Mouse (Mus musculus) midbrain, embryonic 14.5 days (tissue): ENCODE measurements around the gene Ccdc102a. TPM values are rescaled to one million over a fixed set of nuclear protein-coding genes. Genes with fewer than 3 reads are reported as not detected.
A peak's percentile ranks its signal among the peaks of the same experiment; 100 is the strongest.

ENCODE experiments used
- ATAC-seq: fragments of 200-750 bp; cut with Nextera tagmentation; 2 replicates; pipeline ENCODE4 v1.8.0; 2017; ENCODE audit warnings: moderate number of reproducible peaks, moderate library complexity; ENCODE audit not compliant: low FRiP score, low TSS enrichment
- DNase-seq: peaks from one replicate; pipeline ENCODE4 v3.0.0-alpha.2; 2015
- H3K27ac ChIP-seq: fragments of 300-500 bp; sonication (generic); replicated peaks from 2 replicates; pipeline ENCODE4 v1.5.1; 2014; ENCODE audit warnings: mild to moderate bottlenecking, low read depth, low read length, moderate library complexity
- H3K27me3 ChIP-seq: fragments of 300-500 bp; sonication (generic); 2 replicates; pipeline ENCODE4 v1.6.1; 2014; ENCODE audit warnings: low read length, control low read depth, mixed read lengths; ENCODE audit not compliant: control insufficient read depth, insufficient read depth
- H3K36me3 ChIP-seq: fragments of 300-500 bp; sonication (generic); 2 replicates; pipeline ENCODE4 v1.6.1; 2014; ENCODE audit warnings: low read length, control low read depth; ENCODE audit not compliant: control insufficient read depth, insufficient read depth
- H3K4me1 ChIP-seq: fragments of 300-500 bp; sonication (generic); 2 replicates; pipeline ENCODE4 v1.6.1; 2014; ENCODE audit warnings: mild to moderate bottlenecking, antibody characterized with exemption, low read length, control low read depth; ENCODE audit not compliant: control insufficient read depth, insufficient read depth
- H3K4me2 ChIP-seq: fragments of 300-500 bp; sonication (generic); 2 replicates; pipeline ENCODE4 v1.6.1; 2014; ENCODE audit warnings: mild to moderate bottlenecking, low read length, moderate library complexity
- H3K4me3 ChIP-seq: fragments of 300-500 bp; sonication (generic); replicated peaks from 2 replicates; pipeline ENCODE4 v1.5.1; 2014; ENCODE audit warnings: low read depth, low read length
- H3K9ac ChIP-seq: fragments of 300-500 bp; sonication (generic); replicated peaks from 2 replicates; pipeline ENCODE4 v1.6.1; 2014; ENCODE audit warnings: mild to moderate bottlenecking, low read length, moderate library complexity
- H3K9me3 ChIP-seq: fragments of 300-500 bp; sonication (generic); 2 replicates; pipeline ENCODE4 v1.6.1; 2016; ENCODE audit warnings: low read length, control low read depth, mixed read lengths; ENCODE audit not compliant: control insufficient read depth
- WGBS: fragments of 180-500 bp; shearing (Covaris S2); extraction: QIAGEN DNeasy Blood & Tissue Kit; methylation state at CpG from one replicate; pipeline ENCODE4 v1.1.7; 2014; 5-methylcytosine and 5-hydroxymethylcytosine counted together
- polyA plus RNA-seq: library from polyadenylated mRNA; unstranded; fragments of >200 nt; fragmentation: Nextera tagmentation; extraction: Ambion mirVana; gene quantifications from 2 replicates; pipeline ENCODE4 v1.2.1, GENCODE M21; 2014

The Ccdc102a gene
- polyA plus RNA-seq, result 3.6 and 5.2 TPM in 2 replicates

- DNase-seq, result no peak
These were observed at the start of gene Ccdc102a for GRCm38 (mm10) chr8:94917851-94918495. Gene Ccdc102a, minus strand, starts transcription at chr8:94918098.

GRCm38 (mm10) chr8:94967554-94967953, 49.7 kb upstream of the Ccdc102a start:
- Histone ChIP-seq H3K4me3 (no peak overlapping the region), H3K36me3 (no peaks in the 10 kb centered on the region), H3K27me3 (no peaks in the 10 kb centered on the region), H3K4me2 (no peak overlapping the region), H3K27ac (no peak overlapping the region), H3K4me1 (no peaks in the 10 kb centered on the region), H3K9ac (no peak overlapping the region), H3K9me3 (no peaks in the 10 kb centered on the region)
- WGBS, result 75% methylated on average over 3 of the region's 3 CpGs
- ATAC-seq, result no peak
- DNase-seq, result no peak

More at GRCm38 (mm10) chr8:94917851-94918495, at the start of gene Ccdc102a:
- peak; percentile 16; the same call in 1 of the 2 replicates for ATAC-seq
- H3K9ac ChIP-seq, result peak within 1 kb of the TSS; percentile 36
- WGBS, result 2% methylated on average over 40 of the region's 51 CpGs
- H3K4me3 ChIP-seq, result peak within 1 kb of the TSS; percentile 40
- H3K9me3 ChIP-seq, result no peaks in the 10 kb centered on the region
- no peaks in the 10 kb centered on the region for H3K36me3 ChIP-seq
- H3K27me3 ChIP-seq, result peaks cover 34% of the 10 kb centered on the region
- no peak within 1 kb of the TSS for H3K27ac ChIP-seq
- peak within 1 kb of the TSS; percentile 69 for H3K4me2 ChIP-seq
- H3K4me1 ChIP-seq, result peaks cover 21% of the 10 kb centered on the region

- Histone ChIP-seq H3K27ac (no peak overlapping the region), H3K4me1 (no peaks in the 10 kb centered on the region), H3K27me3 (no peaks in the 10 kb centered on the region), H3K9ac (no peak overlapping the region), H3K9me3 (no peaks in the 10 kb centered on the region), H3K4me3 (no peak overlapping the region), H3K4me2 (no peak overlapping the region), H3K36me3 (no peaks in the 10 kb centered on the region)
- WGBS, result 87% methylated on average over 4 of the region's 4 CpGs
- no peak for ATAC-seq
- no peak for DNase-seq
These were observed 49.2 kb upstream of the Ccdc102a start for GRCm38 (mm10) chr8:94967071-94967470.

GRCm38 (mm10) chr8:94966578-94966977, 48.7 kb upstream of the Ccdc102a start:
- H3K27me3 ChIP-seq, result no peaks in the 10 kb centered on the region
- H3K36me3 ChIP-seq, result no peaks in the 10 kb centered on the region
- H3K4me3 ChIP-seq, result no peak overlapping the region
- DNase-seq (peak; percentile 86), ATAC-seq (no peak)
- H3K27ac ChIP-seq, result no peak overlapping the region
- no peaks in the 10 kb centered on the region for H3K4me1 ChIP-seq
- WGBS, result 23% methylated on average over 7 of the region's 7 CpGs
- no peaks in the 10 kb centered on the region for H3K9me3 ChIP-seq
- no peak overlapping the region for H3K4me2 ChIP-seq
- H3K9ac ChIP-seq, result no peak overlapping the region

- Histone ChIP-seq H3K4me2 (no peak overlapping the region), H3K27ac (no peak overlapping the region), H3K4me1 (no peaks in the 10 kb centered on the region), H3K27me3 (no peaks in the 10 kb centered on the region), H3K9ac (no peak overlapping the region), H3K36me3 (no peaks in the 10 kb centered on the region), H3K4me3 (no peak overlapping the region), H3K9me3 (no peaks in the 10 kb centered on the region)
- WGBS, result 67% methylated on average over 10 of the region's 10 CpGs
- ATAC-seq (no peak), DNase-seq (no peak)
These were observed 46.9 kb upstream of the Ccdc102a start for GRCm38 (mm10) chr8:94964828-94965227.

- ATAC-seq, result no peak
- no peak for DNase-seq
- WGBS, result 88% methylated on average over 1 of the region's 1 CpGs
These were observed 44.3 kb upstream of the Ccdc102a start for GRCm38 (mm10) chr8:94962201-94962600.

GRCm38 (mm10) chr8:94956078-94956574, 38.2 kb upstream of the Ccdc102a start:
- no peaks in the 10 kb centered on the region for H3K9me3 ChIP-seq
- 92% methylated on average over 1 of the region's 1 CpGs for WGBS

More at GRCm38 (mm10) chr8:94962201-94962600, 44.3 kb upstream of the Ccdc102a start:
- Histone ChIP-seq H3K27me3 (no peaks in the 10 kb centered on the region), H3K27ac (no peak overlapping the region), H3K9ac (no peak overlapping the region), H3K4me1 (no peaks in the 10 kb centered on the region), H3K36me3 (no peaks in the 10 kb centered on the region), H3K9me3 (no peaks in the 10 kb centered on the region), H3K4me3 (no peak overlapping the region), H3K4me2 (no peak overlapping the region)

GRCm38 (mm10) chr8:94954921-94955758, 37.2 kb upstream of the Ccdc102a start:
- H3K4me1 ChIP-seq, result no peaks in the 10 kb centered on the region
- 44% methylated on average over 9 of the region's 9 CpGs for WGBS
- no peak for ATAC-seq

More at GRCm38 (mm10) chr8:94956078-94956574, 38.2 kb upstream of the Ccdc102a start:
- Histone ChIP-seq H3K4me1 (no peaks in the 10 kb centered on the region), H3K4me3 (no peak overlapping the region), H3K27ac (no peak overlapping the region), H3K4me2 (no peak overlapping the region), H3K27me3 (no peaks in the 10 kb centered on the region), H3K9ac (no peak overlapping the region), H3K36me3 (no peaks in the 10 kb centered on the region)
- ATAC-seq (no peak), DNase-seq (no peak)

More at GRCm38 (mm10) chr8:94954921-94955758, 37.2 kb upstream of the Ccdc102a start:
- Histone ChIP-seq H3K4me3 (no peak overlapping the region), H3K9me3 (no peaks in the 10 kb centered on the region), H3K4me2 (no peak overlapping the region), H3K36me3 (no peaks in the 10 kb centered on the region), H3K27me3 (no peaks in the 10 kb centered on the region), H3K27ac (no peak overlapping the region), H3K9ac (no peak overlapping the region)
- DNase-seq, result peak; percentile 70
